Mouse (Mus musculus): ENCODE data around the gene Arhgap32.
A peak's percentile ranks its signal among the peaks of the same experiment; 100 is the strongest.
"Not testable (repeated sequence)": the region's sequence is repeated elsewhere in the genome, so short reads cannot be mapped to it uniquely, and the experiment has no call there.

Gene Arhgap32

DNA sequence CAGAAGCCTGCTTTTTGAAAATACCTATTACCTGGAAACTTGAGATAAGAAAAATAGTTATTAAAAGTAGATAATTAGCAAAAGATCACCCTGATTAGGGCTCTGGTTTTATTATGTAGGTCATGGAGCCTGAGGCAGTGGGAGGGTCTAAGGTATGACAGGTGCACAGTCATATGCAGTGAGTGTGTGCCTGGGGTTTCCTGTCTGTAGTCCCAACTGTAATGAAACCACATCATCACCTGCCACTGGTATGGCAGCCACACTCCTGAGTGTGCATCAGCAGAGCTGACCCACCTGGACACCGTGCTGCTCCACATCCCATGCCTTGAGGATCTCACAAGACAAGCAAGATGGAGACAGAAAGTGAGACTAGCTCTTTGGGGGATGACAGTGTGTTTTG is at the start of gene Arhgap32:
Gene Arhgap32, plus strand, starts transcription at position 351 of the 400 bp plus-strand sequence.
- no peak for DNase-seq (ENCODE audit: low spot score)

- DNase-seq (ENCODE audit: low spot score): no peak
These were observed 43.2 kb upstream of the Arhgap32 start for GRCm38 (mm10) chr9:32072778-32073177.

DNA sequence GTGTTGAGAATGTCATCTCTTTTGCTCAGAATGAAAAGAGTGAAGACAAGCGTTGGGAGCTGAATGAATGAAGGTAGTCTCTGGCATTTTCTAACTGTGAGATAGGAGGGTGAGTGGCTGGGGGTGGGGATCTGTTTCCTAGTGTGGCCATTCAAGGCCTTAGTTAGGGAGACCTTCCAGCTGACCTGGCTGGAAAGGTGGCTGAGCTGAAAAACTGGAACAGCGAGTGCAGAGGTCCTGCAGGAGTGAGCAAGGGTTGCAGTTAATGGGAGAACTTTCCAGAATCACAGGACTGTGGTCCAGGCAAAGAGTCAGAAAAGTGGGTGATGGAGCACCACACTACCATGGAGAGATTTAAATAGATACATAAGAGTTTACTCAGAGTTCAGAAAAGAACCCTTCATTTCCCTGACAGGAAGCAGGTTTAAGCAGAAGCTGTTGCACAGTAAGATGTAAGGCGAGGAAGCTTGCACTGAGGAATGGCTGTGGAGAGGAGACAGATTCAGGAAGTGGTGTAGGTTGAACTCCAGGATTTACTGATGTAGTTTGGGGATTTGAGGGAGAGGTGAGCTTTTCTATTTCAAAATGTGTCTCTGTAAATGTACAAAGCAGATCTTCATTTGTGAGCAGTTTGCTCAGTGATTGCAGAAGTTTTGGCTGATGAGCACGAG is 27.7 kb upstream of the Arhgap32 start:
- no peak for DNase-seq (ENCODE audit: low spot score)

DNA sequence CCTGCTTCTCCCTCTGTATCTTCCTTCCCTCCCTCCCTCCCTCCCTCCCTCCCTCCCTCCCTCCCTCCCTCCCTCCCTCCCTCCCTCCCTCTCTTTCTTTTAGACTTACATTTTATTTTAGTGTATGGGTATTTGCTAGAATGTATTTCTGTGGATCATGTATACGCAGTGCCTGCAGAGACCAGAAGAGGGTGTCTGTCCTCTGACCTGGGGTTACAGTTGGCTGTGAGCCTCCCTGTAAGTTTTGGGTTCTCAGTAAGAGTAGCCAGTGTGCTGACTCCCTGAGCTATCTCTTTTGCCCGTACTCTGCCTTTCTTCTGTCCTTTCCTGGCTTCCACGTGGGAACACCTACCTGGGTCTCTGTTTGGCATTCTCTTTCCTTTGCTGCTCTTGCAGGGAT is 27.1 kb upstream of the Arhgap32 start:
- DNase-seq (ENCODE audit: low spot score): no peak

GRCm38 (mm10) chr9:32093456-32093855 is 22.5 kb upstream of the Arhgap32 start:
- DNase-seq (ENCODE audit: low spot score): no peak

GRCm38 (mm10) chr9:32094351-32095120 is 21.4 kb upstream of the Arhgap32 start:
- no peak for DNase-seq (ENCODE audit: low spot score)

- DNase-seq (ENCODE audit: low spot score): no peak
These were observed 20.4 kb upstream of the Arhgap32 start for GRCm38 (mm10) chr9:32095511-32095910.

DNA sequence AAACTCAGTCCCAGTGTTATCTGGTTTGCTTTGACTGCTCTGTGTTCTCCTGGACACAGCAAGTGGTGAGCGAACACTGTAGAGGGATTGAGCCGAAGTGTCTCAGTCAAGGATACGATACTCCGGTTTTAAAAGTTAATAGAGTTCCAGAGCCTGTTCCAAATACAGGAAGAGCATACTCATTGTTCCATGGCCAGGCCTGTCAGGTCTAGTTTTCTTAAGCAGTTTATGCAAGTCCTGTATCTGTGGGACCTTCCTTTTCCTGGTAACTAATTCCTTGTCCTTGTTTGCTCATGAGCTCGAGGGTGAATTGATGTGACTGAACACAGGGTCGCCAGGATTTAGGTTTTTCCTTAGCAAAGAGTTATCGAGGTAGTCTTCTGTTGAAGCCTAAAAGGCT is 19.4 kb upstream of the Arhgap32 start:
- DNase-seq (ENCODE audit: low spot score): no peak

GRCm38 (mm10) chr9:32097123-32097522 is 18.8 kb upstream of the Arhgap32 start:
- DNase-seq (ENCODE audit: low spot score): no peak

DNA sequence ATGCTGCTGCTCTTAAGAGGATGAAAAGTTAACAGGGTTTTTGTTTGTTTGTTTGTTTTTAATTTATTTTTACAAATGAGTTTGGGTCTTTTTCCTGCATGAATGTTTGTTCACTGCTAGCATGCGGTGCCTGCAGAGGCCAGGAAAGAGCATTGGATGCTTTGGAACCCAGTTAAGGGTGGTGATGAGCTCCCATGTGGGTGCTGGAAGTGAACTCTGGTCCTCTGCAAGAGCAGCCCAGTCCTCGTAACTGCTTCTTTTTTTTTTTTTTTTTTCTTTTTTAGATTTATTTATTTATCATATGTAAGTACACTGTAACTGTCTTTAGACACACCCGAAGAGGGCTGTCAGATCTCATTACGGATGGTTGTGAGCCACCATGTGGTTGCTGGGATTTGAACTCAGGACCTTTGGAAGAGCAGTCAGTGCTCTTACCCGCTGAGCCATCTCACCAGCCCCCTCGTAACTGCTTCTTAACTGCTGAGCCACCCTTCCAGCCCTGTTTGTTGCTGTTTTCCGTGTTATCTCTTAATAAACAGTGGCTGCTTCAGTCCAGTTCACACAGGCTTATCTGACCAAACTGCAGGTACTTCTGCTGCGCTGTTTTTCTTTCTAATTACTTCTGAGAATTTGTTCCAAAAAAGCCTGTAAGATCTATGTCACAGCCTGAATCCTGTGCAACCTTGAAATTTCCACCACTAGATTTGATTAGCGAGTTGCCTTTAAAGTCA is 17.3 kb upstream of the Arhgap32 start:
- no peak for DNase-seq (ENCODE audit: low spot score)

GRCm38 (mm10) chr9:32100561-32100960 is 15.4 kb upstream of the Arhgap32 start:
- DNase-seq (ENCODE audit: low spot score): no peak

GRCm38 (mm10) chr9:32101488-32101887 is 14.4 kb upstream of the Arhgap32 start:
- DNase-seq (ENCODE audit: low spot score): no peak

GRCm38 (mm10) chr9:32104670-32105069 is 11.3 kb upstream of the Arhgap32 start:
- no peak for DNase-seq (ENCODE audit: low spot score)

DNA sequence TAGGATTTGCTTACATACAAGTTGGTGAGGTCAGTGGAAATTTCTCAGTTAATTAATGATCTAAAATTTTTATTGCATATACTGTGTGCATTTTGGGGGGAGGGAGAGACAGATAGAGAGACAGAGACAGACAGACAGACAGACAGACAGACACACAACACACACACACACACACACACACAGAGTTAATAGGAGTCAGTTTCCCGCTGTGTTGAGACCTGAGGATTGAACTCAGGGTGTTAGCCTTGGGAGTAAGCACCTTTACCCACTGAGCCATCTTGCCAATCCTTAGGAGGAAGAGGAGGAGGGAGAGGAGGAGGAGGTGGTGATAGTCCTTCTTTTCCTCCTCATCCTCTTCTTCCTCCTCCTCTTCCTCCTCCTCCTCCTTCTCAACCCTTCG is 5.6 kb upstream of the Arhgap32 start:
- no peak for DNase-seq (ENCODE audit: low spot score)

- no peak for DNase-seq (ENCODE audit: low spot score)
These were observed 336 bp downstream of the Arhgap32 start for GRCm38 (mm10) chr9:32116272-32116671.

DNA sequence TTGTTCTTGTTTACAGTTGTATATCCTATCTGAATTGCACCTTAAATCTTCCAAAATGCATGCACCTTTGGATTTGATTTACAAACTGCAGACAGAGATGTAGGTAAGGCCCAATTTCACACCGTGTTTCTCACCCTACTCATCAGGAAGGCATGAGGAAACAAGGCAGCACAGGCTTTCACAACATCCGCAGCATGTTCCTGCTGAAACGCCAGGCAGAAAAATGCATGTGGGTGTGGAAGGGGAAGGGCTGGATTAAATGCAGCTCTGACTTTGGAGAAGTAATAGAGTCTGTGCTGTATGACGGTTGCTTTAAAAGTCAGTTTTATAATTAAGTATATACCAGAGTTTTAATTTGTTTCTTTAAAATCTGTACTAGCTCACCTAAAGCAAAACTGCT is 1.9 kb downstream of the Arhgap32 start:
- DNase-seq (ENCODE audit: low spot score): peak; percentile 16

DNA sequence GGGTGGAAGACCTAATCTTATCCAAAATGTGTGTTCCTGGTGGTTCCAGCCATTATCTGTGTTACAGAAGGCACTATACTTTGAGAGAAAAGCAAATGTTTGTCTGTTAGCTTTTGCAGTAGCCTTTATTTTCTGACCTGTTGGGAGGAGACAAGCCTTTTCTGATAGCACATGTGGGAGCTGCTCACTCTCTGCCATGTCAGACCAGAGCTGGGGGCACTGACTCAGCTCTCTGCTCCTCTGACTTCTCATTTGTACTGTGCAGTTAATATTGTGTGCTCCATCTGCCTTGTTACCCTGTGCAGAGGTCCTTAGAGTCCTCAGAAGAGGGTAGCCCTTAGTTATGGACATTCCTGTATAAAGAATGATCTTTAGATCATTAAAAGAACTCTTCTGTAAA is 2.5 kb downstream of the Arhgap32 start:
- DNase-seq (ENCODE audit: low spot score): no peak

DNA sequence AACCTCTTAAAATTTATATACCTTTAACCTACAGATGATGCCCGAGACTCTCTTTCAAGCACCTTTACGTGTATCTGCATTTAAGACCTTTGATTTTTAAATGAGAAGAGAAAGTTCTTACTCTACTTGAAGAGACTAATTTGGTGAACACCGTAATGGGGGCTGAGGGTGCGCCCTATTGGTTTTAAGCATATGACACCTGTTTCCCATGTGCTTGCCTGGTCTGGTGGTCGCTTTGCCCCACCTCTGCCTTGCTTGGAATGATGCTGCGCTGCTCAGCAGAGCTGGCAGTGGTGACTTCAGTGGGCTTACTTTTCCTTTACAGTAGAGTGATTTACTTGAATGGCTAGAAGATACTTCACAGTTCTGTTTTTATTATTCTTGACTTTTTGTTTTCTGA is 3.6 kb downstream of the Arhgap32 start:
- no peak for DNase-seq (ENCODE audit: low spot score)

- DNase-seq (ENCODE audit: low spot score): no peak
These were observed 4.2 kb downstream of the Arhgap32 start for GRCm38 (mm10) chr9:32120162-32120561.

- not testable (repeated sequence) for DNase-seq (ENCODE audit: low spot score)
These were observed 5.3 kb downstream of the Arhgap32 start for GRCm38 (mm10) chr9:32121271-32121670.

DNA sequence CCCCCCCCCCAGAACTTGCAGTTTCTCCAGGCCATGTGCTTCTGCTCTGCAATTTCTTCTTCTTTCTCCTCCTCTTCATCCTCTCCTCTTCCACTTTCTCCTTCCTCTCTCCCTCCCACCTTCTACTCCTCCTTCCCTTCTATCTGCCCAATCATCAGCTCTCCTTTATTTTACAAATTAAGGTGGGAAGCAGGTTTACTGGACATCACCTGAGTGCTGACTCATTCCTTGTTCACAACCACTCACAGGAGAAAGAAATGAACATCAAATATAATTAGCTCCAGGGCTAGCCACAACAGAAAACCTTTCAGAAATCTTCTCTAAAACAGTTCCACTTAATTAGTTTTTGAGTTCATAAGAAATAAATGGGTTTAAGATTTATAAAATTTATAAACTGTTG is 20.3 kb downstream of the Arhgap32 start:
- DNase-seq (ENCODE audit: low spot score): no peak

DNA sequence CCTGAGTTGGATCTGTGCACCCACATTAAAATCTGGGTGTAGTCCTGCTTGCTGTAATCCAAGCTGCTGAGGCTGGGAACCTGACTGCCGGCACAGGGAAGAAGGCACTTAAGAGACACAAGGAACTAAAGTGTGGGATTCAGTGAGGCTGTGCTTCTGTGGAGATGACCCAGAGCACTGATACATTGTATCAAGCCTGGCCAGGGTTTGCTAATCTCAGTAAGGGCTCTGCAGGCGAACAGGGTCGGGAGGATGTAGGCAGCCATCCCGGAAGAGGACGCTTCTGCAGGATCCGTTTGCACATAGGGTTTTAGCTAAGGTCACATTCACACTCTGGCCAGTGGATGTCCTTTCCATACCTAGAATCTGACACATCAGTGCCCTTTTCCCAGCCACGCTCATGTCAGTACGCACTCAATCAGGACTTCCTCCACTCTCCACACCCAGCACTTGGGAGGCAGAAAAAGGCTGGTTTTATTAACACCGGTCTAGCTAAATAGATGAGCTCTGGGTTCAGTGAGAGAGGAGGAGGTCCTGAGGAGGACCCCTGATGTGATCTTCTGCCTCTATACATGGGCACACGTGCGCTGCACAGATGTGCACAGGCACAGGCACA is 20.9 kb downstream of the Arhgap32 start:
- DNase-seq (ENCODE audit: low spot score): no peak
